Mouse (Mus musculus) G1E (cell line): Measurements from ENCODE around the gene Nckap5.

Experiments used
- CTCF ChIP-seq: IDR thresholded peaks from 2 replicates; pipeline ENCODE4 v1.5.1; 2012; ENCODE audit warnings: low read depth, low read length, inconsistent platforms, mixed read lengths
- POLR2AphosphoS5 ChIP-seq: IDR thresholded peaks from 2 replicates; pipeline ENCODE4 v1.6.1; 2012; ENCODE audit warnings: low read depth, low read length, inconsistent platforms; ENCODE audit not compliant: insufficient replicate concordance

DNA sequence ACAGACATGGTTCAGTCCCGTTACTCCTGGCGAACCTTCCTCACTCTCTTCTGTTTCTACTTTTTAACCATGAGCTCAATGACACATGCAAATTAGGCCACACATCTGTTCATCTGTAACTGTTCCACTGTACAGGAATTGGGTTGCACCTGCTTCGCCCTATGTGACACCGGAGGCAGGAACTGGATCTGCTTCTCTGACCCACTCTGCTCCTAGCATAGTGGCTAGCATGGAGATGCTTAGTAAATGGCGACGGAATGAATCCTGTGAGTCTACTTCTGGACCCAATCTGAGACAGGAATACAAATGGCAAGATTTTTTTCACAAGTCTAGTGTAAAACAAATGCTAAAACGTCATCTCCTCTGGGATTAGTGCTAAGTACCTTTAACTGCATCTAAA is 663.1 kb downstream of the Nckap5 start:
- TF ChIP-seq CTCF (no peak), POLR2AphosphoS5 (no peak)
